Mouse (Mus musculus) layer of hippocampus, adult 18-20 months (tissue): Measurements from ENCODE around the gene Nr2f1. TPM values are rescaled to one million over a fixed set of nuclear protein-coding genes. Genes with fewer than 3 reads are reported as not detected.

ENCODE experiments used
- total RNA-seq, 2 experiments: library from RNA; stranded (reverse); gene quantifications; 2 replicates each; pipeline ENCODE4 v1.2.3; 2021

The Nr2f1 gene
- total RNA-seq, 2 experiments from 2014 or later: 87.0 to 96.0 TPM

Other genes starting within 250 kb of the Nr2f1 start
- 1 to 10 TPM; 1.0 to 1.7 TPM for gene Pou5f2, start 174.9 kb downstream of the Nr2f1 start, total RNA-seq